Mouse (Mus musculus) activated CD4-positive, CD25-positive, alpha-beta regulatory T cell, adult 9 weeks (primary cell): ENCODE measurements around the gene Epc2. TPM values are rescaled to one million over a fixed set of nuclear protein-coding genes. Genes with fewer than 3 reads are reported as not detected.

Experiments used
- polyA plus RNA-seq: library from polyadenylated mRNA; unstranded; fragments of 100-300 nt; shearing (Covaris generic); gene quantifications from one replicate; pipeline ENCODE4 v1.2.1, GENCODE M21; 2017

Gene Epc2
- polyA plus RNA-seq: 6.1 TPM

DNA sequence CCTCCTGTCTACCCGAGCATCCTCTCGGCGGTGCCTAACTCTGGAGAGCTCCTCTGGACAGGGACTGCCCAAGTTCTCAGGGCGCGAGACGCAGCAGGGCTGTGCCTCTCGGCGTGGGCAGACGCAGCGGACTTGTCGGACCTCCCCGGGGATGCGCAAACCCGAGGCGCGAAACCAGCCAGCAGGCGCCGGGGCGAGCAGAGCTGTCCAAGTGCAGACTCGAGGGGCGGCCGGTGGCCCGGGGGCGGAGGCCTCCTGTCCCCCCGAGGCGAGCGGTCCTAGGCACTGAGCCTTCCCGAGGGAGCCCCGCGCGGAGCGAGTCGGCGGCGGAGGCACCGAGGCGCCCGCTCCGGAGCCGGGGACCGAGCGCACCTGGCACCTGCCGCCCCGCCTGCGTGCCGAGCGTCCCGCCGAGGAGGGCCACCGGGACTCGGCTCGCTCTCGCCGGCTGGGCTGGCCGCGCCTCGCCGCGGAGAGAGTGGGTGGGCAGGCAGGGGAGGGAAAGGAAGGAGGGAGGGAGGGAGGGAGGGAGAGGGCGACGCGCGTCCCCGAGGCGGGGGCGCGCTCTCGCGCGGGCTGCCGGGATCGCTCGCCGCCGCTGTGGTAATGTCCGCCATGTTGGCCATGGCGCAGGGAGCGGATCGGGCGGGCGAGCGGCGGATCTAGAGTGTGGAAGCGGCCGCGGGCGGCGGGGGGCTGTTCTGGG, at the start of gene Epc2:
Gene Epc2, plus strand, starts transcription at position 556 of the 706 bp plus-strand sequence.

Other genes starting within 250 kb of the Epc2 start
- gene Kif5c, start 167.8 kb downstream of the Epc2 start, polyA plus RNA-seq: 2.5 TPM